ENCODE assay signal across 10 mouse cellular contexts in the genomic region with DNA sequence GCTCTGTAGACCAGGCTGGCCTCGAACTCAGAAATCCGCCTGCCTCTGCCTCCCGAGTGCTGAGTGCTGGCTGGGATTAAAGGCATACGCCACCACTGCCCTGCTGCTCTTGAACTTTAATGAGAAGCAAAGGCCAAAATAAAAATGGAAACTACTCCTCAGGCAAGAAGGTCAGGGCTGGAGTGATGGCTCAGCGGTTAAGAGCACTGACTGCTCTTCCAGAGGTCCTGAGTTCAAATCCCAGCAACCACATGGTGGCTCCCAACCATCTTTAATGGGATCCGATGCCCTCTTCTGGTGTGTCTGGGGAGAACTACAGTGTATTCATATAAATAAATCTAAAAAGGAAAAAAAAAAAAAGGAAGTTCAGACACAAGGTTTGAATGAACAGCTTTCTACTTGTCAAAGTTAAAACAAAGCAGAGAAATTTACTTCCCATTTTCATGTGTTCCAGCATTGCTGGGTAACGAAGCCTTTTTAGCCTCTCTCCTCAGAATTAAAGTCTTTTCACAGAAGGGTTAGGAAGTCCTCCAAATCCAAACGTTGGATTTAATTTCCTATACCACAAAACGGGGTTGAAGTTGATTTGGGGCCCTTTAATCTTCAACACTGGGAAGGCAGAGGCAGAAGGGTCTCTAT. TPM values are rescaled to one million over a fixed set of nuclear protein-coding genes. Genes with fewer than 3 reads are reported as not detected.
DNase-seq lines count a peak whose midpoint lies in the region; ATAC-seq and TF ChIP-seq lines count a peak whose summit lies in the region.
"Had no signal": no experiment of that assay in that cellular context is flagged by ENCODE, and none has a peak within 500 bp of the region (broad histone marks: within the 10 kb centered on the region; RNA-seq: fewer than 3 reads in every experiment).

No protein-coding gene starts in this region.

- peak overlapping the region; percentile 81; the same call in 1 of the 2 replicates for H3K27ac ChIP-seq in cerebellum, adult 2 months (ENCODE audit: insufficient read depth, low read length)
- H3K27ac ChIP-seq in kidney, embryonic 16.5 days (ENCODE audit: low read length), result no peak overlapping the region
- 0 out of 2 replicates have a peak overlapping the region, but pooled peaks have one; percentile 8 for H3K27ac ChIP-seq in brown adipose tissue, adult 24 weeks (replicated peaks; ENCODE audit: low read depth, low read length)
- peak overlapping the region; percentile 100; the same call in 1 of the 2 replicates for H3K27ac ChIP-seq in liver, embryonic 15.5 days (replicated peaks)
- H3K27ac ChIP-seq: forebrain, embryonic 12.5 days had no signal

- H3K4me2 ChIP-seq in kidney, embryonic 16.5 days (replicated peaks; ENCODE audit: low read depth, low read length), result no peak overlapping the region
- peak overlapping the region; percentile 70 for H3K4me2 ChIP-seq in liver, embryonic 15.5 days

- no peak overlapping the region for H3K9ac ChIP-seq in kidney, embryonic 16.5 days (replicated peaks; ENCODE audit: low read length)
- peak overlapping the region; percentile 82; the same call in 1 of the 2 replicates for H3K9ac ChIP-seq in liver, embryonic 15.5 days

- no peaks in the 10 kb centered on the region for H3K27me3 ChIP-seq in cerebellum, adult 2 months (ENCODE audit: control insufficient read depth, insufficient read depth, low read length)
- H3K27me3 ChIP-seq in kidney, embryonic 16.5 days (ENCODE audit: insufficient read depth, low read length), result no peaks in the 10 kb centered on the region
- peaks cover 3% of the 10 kb centered on the region; the same call in 1 of the 2 replicates for H3K27me3 ChIP-seq in liver, embryonic 15.5 days

- TF ChIP-seq CTCF in cerebellum, adult 2 months (IDR thresholded peaks at IDR 0.05; ENCODE audit: borderline replicate concordance, insufficient read depth, low read depth, low read length), result no peak

- no peak for TF ChIP-seq POLR2A in cerebellum, adult 2 months (IDR thresholded peaks at IDR 0.05; ENCODE audit: borderline replicate concordance, insufficient read depth, low read length)

- WGBS in cerebellum, adult 2 months, result 78% methylated on average over 9 of the region's 9 CpGs
- 71% methylated on average over 9 of the region's 9 CpGs for WGBS in kidney, embryonic 16.5 days
- WGBS in liver, embryonic 15.5 days (ENCODE audit: insufficient replicate concordance), result 55% methylated on average over 9 of the region's 9 CpGs

- no peak for DNase-seq in cerebellum, adult 2 months
- DNase-seq in cerebellum, postnatal 4 days (ENCODE audit: low spot score in 2 of 2), result no peak
- peak; percentile 18 for DNase-seq in kidney, adult 9 months
- no peak for DNase-seq in spleen, postnatal 36 days (ENCODE audit: low spot score in 2 of 2)
- DNase-seq in embryo, embryonic 10 days (ENCODE audit: low spot score), result no peak
- DNase-seq: retina, postnatal 1 day had no signal

- no peaks in the 10 kb centered on the region for H3K36me3 ChIP-seq in kidney, embryonic 16.5 days (ENCODE audit: insufficient read depth, low read length)
- no peaks in the 10 kb centered on the region for H3K36me3 ChIP-seq in liver, embryonic 15.5 days (replicated peaks)
- H3K36me3 ChIP-seq: forebrain, embryonic 12.5 days had no signal

- H3K9me3 ChIP-seq in kidney, embryonic 16.5 days (ENCODE audit: low read length), result no peaks in the 10 kb centered on the region
- no peaks in the 10 kb centered on the region for H3K9me3 ChIP-seq in liver, embryonic 15.5 days (replicated peaks)
- H3K9me3 ChIP-seq: forebrain, embryonic 12.5 days had no signal

- H3K4me3 ChIP-seq in cerebellum, adult 2 months (replicated peaks; ENCODE audit: insufficient read depth, low read depth, low read length), result no peak overlapping the region
- H3K4me3 ChIP-seq in kidney, embryonic 16.5 days (ENCODE audit: low read length), result no peak overlapping the region
- H3K4me3 ChIP-seq in brown adipose tissue, adult 24 weeks (ENCODE audit: insufficient read depth, low read depth, low read length), result no peak overlapping the region
- H3K4me3 ChIP-seq in liver, embryonic 15.5 days (replicated peaks), result no peak overlapping the region

- peaks cover 8% of the 10 kb centered on the region; the same call in 1 of the 2 replicates for H3K4me1 ChIP-seq in cerebellum, adult 2 months (ENCODE audit: control insufficient read depth, insufficient read depth, low read length)
- H3K4me1 ChIP-seq in kidney, embryonic 16.5 days (ENCODE audit: insufficient read depth, low read length), result peaks cover 46% of the 10 kb centered on the region
- H3K4me1 ChIP-seq in brown adipose tissue, adult 24 weeks (ENCODE audit: control insufficient read depth, insufficient read depth, insufficient read length, low read length), result 0 out of 2 replicates have a peak, but pooled peaks cover 3% of the 10 kb centered on the region
- H3K4me1 ChIP-seq in liver, embryonic 15.5 days (replicated peaks), result peaks cover 55% of the 10 kb centered on the region

- no peak for ATAC-seq in kidney, embryonic 16.5 days (ENCODE audit: low FRiP score, low TSS enrichment)
- no peak for ATAC-seq in liver, embryonic 15.5 days (ENCODE audit: insufficient read depth)

RNA-seq across cellular contexts. Expression of a gene that starts 3.5 kb away (rescaled TPM):
- polyA plus RNA-seq in cerebellum, adult 2 months (2012; rRNA removed), result 114 and 122 TPM in 2 replicates
- polyA plus RNA-seq in kidney, embryonic 16.5 days (2015; fragmentation: Nextera tagmentation; extraction: Ambion mirVana), result 27.3 and 27.5 TPM in 2 replicates
- 11.4 and 18.4 TPM in 2 replicates for polyA plus RNA-seq in brown adipose tissue, adult 24 weeks (2012; ENCODE audit: insufficient read depth, insufficient read length, missing spikeins)
- 6.0 and 6.1 TPM in 2 replicates for polyA plus RNA-seq in liver, embryonic 15.5 days (2015; fragmentation: Nextera tagmentation; extraction: Ambion mirVana)

RNA-seq across cellular contexts. Expression of a gene that starts 18.4 kb away (rescaled TPM):
- polyA plus RNA-seq in cerebellum, adult 2 months (2012; rRNA removed), result 194 and 240 TPM in 2 replicates
- 60.5 and 67.2 TPM in 2 replicates for polyA plus RNA-seq in kidney, embryonic 16.5 days (2015; fragmentation: Nextera tagmentation; extraction: Ambion mirVana)
- polyA plus RNA-seq in brown adipose tissue, adult 24 weeks (2012; ENCODE audit: insufficient read depth, insufficient read length, missing spikeins), result 10.6 and 12.2 TPM in 2 replicates
- polyA plus RNA-seq in liver, embryonic 15.5 days (2015; fragmentation: Nextera tagmentation; extraction: Ambion mirVana), result 15.2 and 16.8 TPM in 2 replicates

RNA-seq across cellular contexts. Expression of a gene that starts 22.0 kb away (rescaled TPM):
- not detected in 2 replicates for polyA plus RNA-seq in cerebellum, adult 2 months (2012; rRNA removed)
- polyA plus RNA-seq in kidney, embryonic 16.5 days (2015; fragmentation: Nextera tagmentation; extraction: Ambion mirVana), result 0.94 and 2.1 TPM in 2 replicates
- polyA plus RNA-seq in brown adipose tissue, adult 24 weeks (2012; ENCODE audit: insufficient read depth, insufficient read length, missing spikeins), result not detected in 2 replicates
- not detected in 2 replicates for polyA plus RNA-seq in liver, embryonic 15.5 days (2015; fragmentation: Nextera tagmentation; extraction: Ambion mirVana)
- polyA plus RNA-seq: forebrain, embryonic 12.5 days had no signal

RNA-seq across cellular contexts. Expression of a gene that starts 58.7 kb away (rescaled TPM):
- polyA plus RNA-seq in cerebellum, adult 2 months (2012; rRNA removed), result 56.5 and 60.4 TPM in 2 replicates
- polyA plus RNA-seq in kidney, embryonic 16.5 days (2015; fragmentation: Nextera tagmentation; extraction: Ambion mirVana), result 12.1 and 14.1 TPM in 2 replicates
- polyA plus RNA-seq in brown adipose tissue, adult 24 weeks (2012; ENCODE audit: insufficient read depth, insufficient read length, missing spikeins), result 1.1 TPM in 1 of 2 replicates, not detected in the other
- polyA plus RNA-seq in liver, embryonic 15.5 days (2015; fragmentation: Nextera tagmentation; extraction: Ambion mirVana), result 0.36 and 0.44 TPM in 2 replicates
